Mouse (Mus musculus): Measurements from ENCODE around the gene Dnajb6.

Dnajb6 gene

DNA sequence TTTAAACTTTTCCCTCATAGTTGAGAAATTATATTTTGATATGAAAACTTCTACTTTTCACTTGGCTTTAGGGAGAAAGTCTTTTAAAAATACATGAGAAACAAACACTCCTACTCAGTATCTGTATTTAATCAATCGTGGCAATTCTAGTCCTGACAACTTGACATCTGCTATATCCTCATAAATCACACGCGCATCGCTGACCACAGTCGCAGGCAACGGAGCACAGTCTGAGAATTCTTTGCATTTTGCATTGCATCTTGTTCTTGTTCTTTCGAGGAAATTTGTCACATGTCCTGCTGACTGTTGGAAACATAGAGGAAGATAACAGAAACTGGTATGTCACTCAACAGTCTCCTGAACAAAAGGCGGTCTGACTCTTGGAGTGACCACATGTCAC, 116.9 kb downstream of the Dnajb6 start:
- DNase-seq (ENCODE audit: low spot score in 2 of 2), result no peak

DNA sequence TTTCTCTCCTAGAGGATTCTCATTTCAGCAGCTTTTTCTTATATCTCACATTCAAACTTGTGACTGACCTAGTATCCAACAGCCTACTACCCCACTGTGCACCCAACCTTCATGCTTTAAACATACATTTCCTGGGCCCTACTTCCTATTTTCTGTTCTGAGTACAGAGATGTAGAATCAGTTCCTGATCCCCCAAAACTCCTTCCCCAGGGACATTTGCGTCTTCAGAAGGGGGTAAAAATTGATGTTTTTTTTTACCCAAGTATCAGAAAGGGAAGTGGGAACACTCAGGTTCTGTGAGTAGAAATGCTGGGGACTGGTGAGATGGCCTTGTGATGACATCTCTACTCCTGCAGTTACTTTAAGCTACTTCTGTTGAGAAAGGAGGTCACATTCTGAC, 117.5 kb downstream of the Dnajb6 start:
- DNase-seq (ENCODE audit: low spot score in 2 of 2), result no peak

DNA sequence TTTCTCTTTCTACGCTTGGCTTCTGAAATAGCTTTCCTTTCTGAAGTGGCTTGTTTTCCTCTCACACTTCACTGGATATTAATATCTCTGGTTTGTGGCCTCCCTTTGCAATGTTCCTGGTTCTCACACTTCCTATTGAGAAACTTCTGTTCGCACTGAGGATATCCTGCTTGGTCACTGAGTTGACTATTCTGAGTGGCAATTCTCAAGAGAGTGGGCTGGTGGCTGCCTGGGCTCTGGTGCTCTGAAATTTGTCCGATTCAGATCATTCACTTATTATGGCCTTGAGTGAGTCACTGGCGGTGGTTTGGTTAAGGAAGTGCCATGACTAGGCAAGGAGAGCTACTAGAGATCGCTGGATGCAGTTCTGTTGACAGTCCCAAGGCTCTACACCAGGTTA, 118.9 kb downstream of the Dnajb6 start:
- DNase-seq (ENCODE audit: low spot score in 2 of 2), result no peak

DNA sequence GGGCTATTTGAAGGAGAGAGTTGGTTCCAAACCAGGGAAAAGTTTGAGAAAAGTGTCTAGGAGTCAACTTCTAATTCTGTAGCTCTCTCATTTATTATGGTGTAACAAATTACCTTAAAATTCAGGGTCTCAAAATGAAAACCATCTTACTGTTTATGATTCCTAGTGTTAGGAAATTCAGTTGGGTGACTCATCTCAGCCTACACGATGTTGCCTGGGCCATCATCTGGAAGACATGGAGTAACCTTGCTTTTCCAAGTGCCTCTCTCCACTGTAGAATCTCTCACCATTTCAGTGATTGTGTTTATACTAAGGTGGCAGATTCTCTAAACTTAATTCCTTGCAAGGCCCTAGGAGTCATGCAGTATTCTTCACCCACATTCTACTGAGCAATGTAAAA, 119.5 kb downstream of the Dnajb6 start:
- DNase-seq (ENCODE audit: low spot score in 2 of 2), result no peak

DNA sequence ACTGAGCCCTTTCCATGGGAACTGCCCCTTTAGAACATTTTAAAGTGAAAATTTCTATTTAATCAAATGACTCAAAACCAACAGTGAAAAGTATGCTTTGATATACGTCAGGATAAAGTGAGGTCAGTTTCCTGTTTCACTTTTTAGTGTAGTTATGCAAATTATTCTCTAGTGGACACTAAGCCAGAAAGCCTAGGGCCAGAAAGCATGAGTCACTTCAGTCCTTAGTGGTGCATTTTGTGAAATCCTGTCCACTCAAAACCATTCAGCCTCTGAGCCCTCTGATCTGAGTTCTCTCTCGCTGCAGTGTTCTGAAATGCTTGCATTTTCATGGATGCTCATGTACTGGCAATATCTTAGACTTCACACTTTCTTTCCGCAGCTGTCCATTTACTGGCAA, 126.0 kb downstream of the Dnajb6 start:
- DNase-seq (ENCODE audit: low spot score in 2 of 2), result no peak

DNA sequence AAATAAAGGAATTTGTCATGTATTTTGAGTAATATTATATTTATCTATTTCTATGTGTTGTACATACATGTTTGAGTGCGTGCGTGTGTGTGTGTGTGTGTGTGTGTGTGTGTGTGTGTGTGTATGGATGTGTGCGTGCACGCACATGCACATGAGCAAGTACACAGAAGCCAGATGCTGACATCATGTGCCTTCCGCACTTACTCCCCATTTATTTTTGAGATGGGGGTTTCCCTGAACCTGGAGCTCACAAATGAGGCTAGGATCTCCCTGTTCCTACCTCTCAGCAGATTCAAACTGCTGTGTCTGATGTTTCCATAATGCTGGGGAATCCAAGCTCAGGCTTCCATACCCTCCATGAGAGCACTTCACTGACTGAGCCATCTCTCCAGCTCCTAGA, 126.9 kb downstream of the Dnajb6 start:
- DNase-seq (ENCODE audit: low spot score in 2 of 2), result no peak

DNA sequence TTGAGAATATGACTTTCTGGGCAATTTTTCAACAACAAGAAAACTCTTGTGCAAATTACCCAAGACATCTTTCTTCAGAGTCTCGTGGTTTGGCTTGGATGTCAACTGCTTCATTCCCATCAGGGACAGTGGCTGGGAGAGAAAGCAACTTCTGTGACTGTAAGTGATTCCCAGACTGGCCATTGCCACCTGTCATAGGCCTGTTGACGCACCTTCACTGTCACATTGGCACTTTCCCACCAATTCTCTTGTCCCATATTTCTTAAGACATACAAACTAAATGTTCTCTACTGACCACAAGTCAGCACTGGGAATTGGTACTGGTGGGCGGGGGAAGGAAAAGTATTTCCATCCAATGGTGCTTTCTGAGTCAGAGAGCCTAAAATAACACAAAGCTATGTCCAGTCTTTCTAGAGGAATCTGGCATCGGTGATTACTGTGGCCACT, 128.8 kb downstream of the Dnajb6 start:
- no peak for DNase-seq (ENCODE audit: low spot score in 2 of 2)

DNA sequence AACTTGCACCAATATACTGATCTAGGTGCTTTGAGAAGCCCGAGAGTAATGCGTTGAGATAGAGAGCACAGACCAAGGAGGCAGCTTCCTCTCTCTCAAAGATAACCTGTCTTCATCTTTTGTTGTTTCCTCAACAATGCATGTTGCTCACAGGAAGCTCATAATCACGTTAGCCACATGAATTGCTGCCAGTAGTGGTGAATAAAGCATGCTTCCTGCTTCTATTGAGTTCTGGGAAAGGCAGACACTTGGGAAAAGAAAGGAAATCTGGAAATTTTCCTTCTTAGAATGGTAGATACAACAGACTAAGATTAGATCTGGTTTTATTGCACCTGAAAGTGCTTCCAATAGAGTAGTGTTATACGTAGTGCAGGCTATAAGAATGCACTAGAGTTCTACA, 129.5 kb downstream of the Dnajb6 start:
- no peak for DNase-seq (ENCODE audit: low spot score in 2 of 2)
